Mouse (Mus musculus) G1E (cell line): ENCODE data around the gene A830018L16Rik. TPM values are rescaled to one million over a fixed set of nuclear protein-coding genes. Genes with fewer than 3 reads are reported as not detected.

Source experiments
- ATAC-seq: 2 replicates; pipeline ENCODE4 v1.8.0; 2016; ENCODE audit warnings: mild to moderate bottlenecking; ENCODE audit not compliant: insufficient number of reproducible peaks, poor library complexity, low FRiP score, severe bottlenecking; ENCODE audit errors: extremely low read depth
- DNase-seq: peaks from one replicate; pipeline ENCODE4 v3.0.0; 2012; ENCODE audit warnings: low spot score
- H3K27me3 ChIP-seq: 2 replicates; pipeline ENCODE4 v1.6.1; 2012; ENCODE audit warnings: mild to moderate bottlenecking, low read length, inconsistent platforms; ENCODE audit not compliant: insufficient read depth
- H3K36me3 ChIP-seq: replicated peaks from 2 replicates; pipeline ENCODE3; 2012; ENCODE audit warnings: mild to moderate bottlenecking, inconsistent platforms
- H3K4me1 ChIP-seq: 2 replicates; pipeline ENCODE4 v1.6.1; 2012; ENCODE audit warnings: low read depth, low read length, inconsistent platforms, mixed read lengths; ENCODE audit not compliant: insufficient read depth
- H3K4me3 ChIP-seq: 2 replicates; pipeline ENCODE4 v1.5.1; 2012; ENCODE audit warnings: low read depth, mild to moderate bottlenecking, inconsistent platforms, low read length, moderate library complexity, mixed read lengths
- H3K9me3 ChIP-seq: replicated peaks from 2 replicates; pipeline ENCODE4 v1.6.1; 2012; ENCODE audit warnings: inconsistent platforms
- CTCF ChIP-seq: IDR thresholded peaks from 2 replicates; pipeline ENCODE4 v1.5.1; 2012; ENCODE audit warnings: low read depth, low read length, inconsistent platforms, mixed read lengths
- GATA1 ChIP-seq: IDR thresholded peaks from 2 replicates; pipeline ENCODE4 v1.6.1; 2012; ENCODE audit warnings: borderline replicate concordance, low read length, inconsistent platforms, mixed read lengths
- GATA2 ChIP-seq: IDR thresholded peaks from 2 replicates; pipeline ENCODE4 v1.6.1; 2012; ENCODE audit warnings: low read depth, low read length, inconsistent platforms, borderline replicate concordance
- POLR2AphosphoS5 ChIP-seq: IDR thresholded peaks from 2 replicates; pipeline ENCODE4 v1.6.1; 2012; ENCODE audit warnings: low read depth, low read length, inconsistent platforms; ENCODE audit not compliant: insufficient replicate concordance
- TAL1 ChIP-seq: conservative IDR thresholded peaks from 2 replicates; pipeline ENCODE4 v1.6.1; 2012; ENCODE audit warnings: low read depth, low read length, inconsistent platforms, mixed read lengths
- polyA plus RNA-seq: library from polyadenylated mRNA; stranded (reverse); fragments of >175 nt; gene quantifications from 2 replicates; pipeline ENCODE4 v1.2.3, GENCODE M21; 2012
- total RNA-seq, 2 experiments: library from RNA; stranded (forward) in 1 of 2; stranded (reverse) in 1 of 2; fragments of 200-1000 nt in 1 of 2; fragments of >200 nt in 1 of 2; fragmentation: Nextera tagmentation in 1 of 2; gene quantifications; 2 replicates each; pipeline ENCODE4 v1.2.3; 2014 to 2017

The A830018L16Rik gene
- total and polyA plus RNA-seq, 3 experiments = 0.11 TPM; not detected in 2

- Histone ChIP-seq H3K4me1 (no peaks in the 10 kb centered on the region), H3K27me3 (no peaks in the 10 kb centered on the region), H3K9me3 (no peaks in the 10 kb centered on the region), H3K36me3 (no peaks in the 10 kb centered on the region), H3K4me3 (no peak overlapping the region)
- no peak for ATAC-seq
- TF ChIP-seq CTCF = no peak
- TF ChIP-seq POLR2AphosphoS5 = no peak
- TF ChIP-seq TAL1 = no peak
- no peak for TF ChIP-seq GATA1
- no peak for TF ChIP-seq GATA2
- no peak for DNase-seq
These were observed 381.8 kb downstream of the A830018L16Rik start for GRCm38 (mm10) chr1:11795666-11796065.

GRCm38 (mm10) chr1:11872847-11873246 is 458.9 kb downstream of the A830018L16Rik start:
- Histone ChIP-seq H3K36me3 (no peaks in the 10 kb centered on the region), H3K4me3 (no peak overlapping the region), H3K9me3 (no peaks in the 10 kb centered on the region), H3K4me1 (no peaks in the 10 kb centered on the region), H3K27me3 (no peaks in the 10 kb centered on the region)
- ATAC-seq (no peak), DNase-seq (no peak)
- no peak for TF ChIP-seq GATA1
- TF ChIP-seq GATA2 = no peak
- TF ChIP-seq TAL1 = no peak
- no peak for TF ChIP-seq CTCF

- no peak for DNase-seq
- Histone ChIP-seq H3K4me3 (no peak overlapping the region), H3K36me3 (no peaks in the 10 kb centered on the region), H3K27me3 (no peaks in the 10 kb centered on the region), H3K9me3 (no peaks in the 10 kb centered on the region), H3K4me1 (no peaks in the 10 kb centered on the region)
- no peak for ATAC-seq
- no peak for TF ChIP-seq TAL1
- TF ChIP-seq CTCF = no peak
- no peak for TF ChIP-seq GATA1
- no peak for TF ChIP-seq POLR2AphosphoS5
- no peak for TF ChIP-seq GATA2
These were observed 459.7 kb downstream of the A830018L16Rik start for GRCm38 (mm10) chr1:11873573-11873972.

- no peak for DNase-seq
- no peak for ATAC-seq
- no peak overlapping the region for H3K4me3 ChIP-seq
- H3K9me3 ChIP-seq = no peaks in the 10 kb centered on the region
- no peaks in the 10 kb centered on the region for H3K4me1 ChIP-seq
- TF ChIP-seq GATA2 (no peak), TAL1 (no peak), POLR2AphosphoS5 (no peak), GATA1 (no peak), CTCF (no peak)
- H3K27me3 ChIP-seq = no peaks in the 10 kb centered on the region
- no peaks in the 10 kb centered on the region for H3K36me3 ChIP-seq
These were observed 467.8 kb downstream of the A830018L16Rik start for GRCm38 (mm10) chr1:11881706-11882105.

DNA sequence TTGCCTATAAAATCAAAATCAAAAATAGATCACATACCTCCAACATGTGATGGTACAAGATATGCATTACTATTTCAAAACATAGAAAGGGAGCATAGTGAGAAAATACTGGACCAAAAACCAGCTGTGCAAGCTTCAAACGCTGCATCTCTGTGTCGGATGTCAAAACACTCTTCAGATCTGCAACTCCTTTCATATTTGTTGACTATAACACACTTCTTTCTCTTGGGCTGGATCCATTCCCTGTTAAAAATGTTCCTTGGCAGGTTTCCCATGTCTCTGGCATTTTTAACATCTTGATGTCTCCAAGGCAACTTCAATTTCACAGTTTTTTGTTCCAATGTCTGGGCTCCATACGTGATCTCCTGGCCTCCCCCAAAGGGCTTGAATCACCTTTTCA is 481.8 kb downstream of the A830018L16Rik start:
- no peak for ATAC-seq
- no peaks in the 10 kb centered on the region for H3K27me3 ChIP-seq
- no peaks in the 10 kb centered on the region for H3K4me1 ChIP-seq
- no peaks in the 10 kb centered on the region for H3K36me3 ChIP-seq
- DNase-seq = no peak
- TF ChIP-seq GATA1 (no peak), CTCF (no peak), TAL1 (no peak), GATA2 (no peak), POLR2AphosphoS5 (no peak)
- no peak overlapping the region for H3K4me3 ChIP-seq
- H3K9me3 ChIP-seq = no peaks in the 10 kb centered on the region

GRCm38 (mm10) chr1:11915873-11916272 is 502.0 kb downstream of the A830018L16Rik start:
- Histone ChIP-seq H3K27me3 (no peaks in the 10 kb centered on the region), H3K9me3 (no peaks in the 10 kb centered on the region), H3K36me3 (no peaks in the 10 kb centered on the region), H3K4me1 (no peaks in the 10 kb centered on the region), H3K4me3 (no peak overlapping the region)
- DNase-seq (no peak), ATAC-seq (no peak)
- no peak for TF ChIP-seq POLR2AphosphoS5
- no peak for TF ChIP-seq CTCF
- no peak for TF ChIP-seq TAL1
- no peak for TF ChIP-seq GATA2
- TF ChIP-seq GATA1 = no peak

DNA sequence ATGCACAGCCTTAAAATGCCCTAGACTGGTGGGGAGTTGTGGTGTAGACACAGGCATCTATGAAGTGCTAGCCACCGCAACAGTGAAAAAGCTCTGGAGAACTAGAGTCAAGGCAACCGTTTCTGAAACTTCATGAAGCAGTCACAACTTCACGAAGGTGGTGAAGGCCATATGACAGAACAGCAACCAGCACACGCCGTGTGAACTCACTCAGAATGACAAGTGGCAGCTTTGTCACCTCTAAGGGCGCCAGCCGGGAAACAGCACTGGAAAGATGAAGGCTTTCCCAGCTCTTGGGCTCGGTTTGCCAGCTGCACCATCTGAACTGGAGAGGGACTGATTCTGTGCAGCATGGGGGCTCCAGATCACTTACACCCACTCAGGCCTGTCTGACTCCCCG is 523.1 kb downstream of the A830018L16Rik start:
- H3K9me3 ChIP-seq = no peaks in the 10 kb centered on the region
- ATAC-seq = no peak
- H3K27me3 ChIP-seq = no peaks in the 10 kb centered on the region
- H3K36me3 ChIP-seq = no peaks in the 10 kb centered on the region
- no peak for DNase-seq
- no peaks in the 10 kb centered on the region for H3K4me1 ChIP-seq
- H3K4me3 ChIP-seq = no peak overlapping the region
- no peak for TF ChIP-seq GATA1
- TF ChIP-seq TAL1 = no peak
- TF ChIP-seq CTCF = no peak
